Mouse (Mus musculus): ENCODE data around the gene Ppih. TPM values are rescaled to one million over a fixed set of nuclear protein-coding genes. Genes with fewer than 3 reads are reported as not detected.
"Not testable (repeated sequence)": the region's sequence is repeated elsewhere in the genome, so short reads cannot be mapped to it uniquely, and the experiment has no call there.

The Ppih gene
- total RNA-seq, 2 experiments from 2014 or later = 15.1 to 15.4 TPM

GRCm38 (mm10) chr4:119292771-119293573 is 27.4 kb downstream of the Ppih start:
- intact Hi-C loops (cut with DNase I) = loop anchor here (2.0 kb wide), 2 partner anchors 18 to 28 kb away; partner anchors contain the start of gene Ppih
- peak; percentile 73 to 75 for DNase-seq

GRCm38 (mm10) chr4:119291921-119292320 is 28.4 kb downstream of the Ppih start:
- intact Hi-C loops (cut with DNase I) = loop anchor here (2.0 kb wide), 2 partner anchors 17 to 29 kb away; partner anchors contain the start of gene Ppih

GRCm38 (mm10) chr4:119285336-119285735 is 35.0 kb downstream of the Ppih start:
- intact Hi-C loops (cut with DNase I) = no loop called here
- no peak for DNase-seq

More at GRCm38 (mm10) chr4:119291921-119292320, 28.4 kb downstream of the Ppih start:
- no peak for DNase-seq

GRCm38 (mm10) chr4:119284861-119285260 is 35.5 kb downstream of the Ppih start:
- intact Hi-C loops (cut with DNase I) = no loop called here
- no peak for DNase-seq

GRCm38 (mm10) chr4:119278784-119279183 is 41.6 kb downstream of the Ppih start:
- not testable (repeated sequence) for DNase-seq

GRCm38 (mm10) chr4:119275726-119276125 is 44.6 kb downstream of the Ppih start:
- no peak for DNase-seq
- intact Hi-C loops (cut with DNase I) = loop anchor here (1.0 to 2.0 kb wide), 2 partner anchors 17 to 28 kb away; no protein-coding TSS in a partner anchor

More at GRCm38 (mm10) chr4:119278784-119279183, 41.6 kb downstream of the Ppih start:
- intact Hi-C loops (cut with DNase I) = not testable (repeated sequence)

GRCm38 (mm10) chr4:119275226-119275625 is 45.1 kb downstream of the Ppih start:
- DNase-seq = peak; percentile 40 to 47
- intact Hi-C loops (cut with DNase I) = loop anchor here (1.0 to 2.0 kb wide), 2 partner anchors 18 to 28 kb away; no protein-coding TSS in a partner anchor

- DNase-seq = peak; percentile 68 to 75
- intact Hi-C loops (cut with DNase I) = loop anchor here (1.0 to 2.0 kb wide), 2 partner anchors 18 to 27 kb away; no protein-coding TSS in a partner anchor
Measured at GRCm38 (mm10) chr4:119274627-119275026, 45.7 kb downstream of the Ppih start.

- DNase-seq = no peak
- intact Hi-C loops (cut with DNase I) = no loop called here
Measured at GRCm38 (mm10) chr4:119266606-119267005, 53.7 kb downstream of the Ppih start.

GRCm38 (mm10) chr4:119263459-119263858 is 56.9 kb downstream of the Ppih start:
- intact Hi-C loops (cut with DNase I) = no loop called here
- no peak for DNase-seq

- DNase-seq = no peak
- intact Hi-C loops (cut with DNase I) = no loop called here
Measured at GRCm38 (mm10) chr4:119262483-119262882, 57.9 kb downstream of the Ppih start.

- no peak for DNase-seq
- intact Hi-C loops (cut with DNase I) = no loop called here
Measured at GRCm38 (mm10) chr4:119261087-119261713, 59.1 kb downstream of the Ppih start.

- intact Hi-C loops (cut with DNase I) = no loop called here
- DNase-seq = no peak
Measured at GRCm38 (mm10) chr4:119259344-119260254, 60.7 kb downstream of the Ppih start.

- no peak for DNase-seq
- intact Hi-C loops (cut with DNase I) = no loop called here
Measured at GRCm38 (mm10) chr4:119257083-119257482, 63.3 kb downstream of the Ppih start.

GRCm38 (mm10) chr4:119255351-119255750 is 65.0 kb downstream of the Ppih start, which contains the start of gene Cldn19:
TSS of gene Cldn19 (plus strand) at chr4:119255414.
- intact Hi-C loops (cut with DNase I) = no loop called here
- no peak for DNase-seq

- no peak for DNase-seq
- intact Hi-C loops (cut with DNase I) = no loop called here
Measured at GRCm38 (mm10) chr4:119254012-119254618, 66.2 kb downstream of the Ppih start.

GRCm38 (mm10) chr4:119252025-119252808 is 68.1 kb downstream of the Ppih start:
- DNase-seq = no peak
- intact Hi-C loops (cut with DNase I) = no loop called here

All from heart, postnatal 10 days (tissue).